ENCODE assay signal across 1 mouse cellular context in genomic region chr6:125152212-125153017, GRCm38 (mm10).
TF ChIP-seq lines count a peak whose summit lies in the region.

No protein-coding gene starts in this region.

TF ChIP-seq in MEL, 35 proteins besides CTCF, POLR2A, EP300 and RAD21 (continued from another document):
- TF ChIP-seq TBP (IDR thresholded peaks at IDR 0.05; ENCODE audit: low read depth, low read length): peak; percentile 76
- TF ChIP-seq CHD1 (IDR thresholded peaks at IDR 0.05; ENCODE audit: low read depth, low read length): 0 out of 2 replicates have a peak, but pooled peaks have one; percentile 71
- no peak; the same call in 1 of the 2 replicates for TF ChIP-seq HCFC1 (IDR thresholded peaks at IDR 0.05; ENCODE audit: low read depth, low read length)
- no peak; the same call in 1 of the 2 replicates for TF ChIP-seq POLR2AphosphoS2 (IDR thresholded peaks at IDR 0.05; ENCODE audit: low read length)
- TF ChIP-seq BHLHE40 (IDR thresholded peaks at IDR 0.05; ENCODE audit: borderline replicate concordance, low read depth, low read length): no peak
- no peak for TF ChIP-seq MAFK (IDR thresholded peaks at IDR 0.05; ENCODE audit: borderline replicate concordance, low read depth, low read length)
- peak; percentile 62; the same call in 1 of the 2 replicates for TF ChIP-seq MAZ (IDR thresholded peaks at IDR 0.05; ENCODE audit: low read depth, low read length)
- TF ChIP-seq SMC3 (IDR thresholded peaks at IDR 0.05; ENCODE audit: low read depth, low read length): no peak
- peak; percentile 46; the same call in 1 of the 2 replicates for TF ChIP-seq USF1 (IDR thresholded peaks at IDR 0.05; ENCODE audit: low read depth, low read length)
- peak; percentile 98 for TF ChIP-seq ETS1 (IDR thresholded peaks at IDR 0.05; ENCODE audit: low read depth, low read length)
- no peak for TF ChIP-seq CHD2 (IDR thresholded peaks at IDR 0.05; ENCODE audit: low read length)
- TF ChIP-seq NRF1 (IDR thresholded peaks at IDR 0.05; ENCODE audit: insufficient read depth, low read depth, low read length, poor library complexity, severe bottlenecking): peak; percentile 83
- peak; percentile 30 for TF ChIP-seq KAT2A (conservative IDR thresholded peaks at IDR 0.05; ENCODE audit: low read depth, low read length)
- TF ChIP-seq ZC3H11A (IDR thresholded peaks at IDR 0.05; ENCODE audit: low read depth, low read length): no peak
- TF ChIP-seq POLR2AphosphoS5 (IDR thresholded peaks at IDR 0.05; ENCODE audit: borderline replicate concordance, low read depth, low read length): no peak
- no peak for TF ChIP-seq USF2 (IDR thresholded peaks at IDR 0.05; ENCODE audit: borderline replicate concordance in 1 of 2, insufficient read depth in 1 of 2, low read depth in 1 of 2, low read length in 2 of 2)
- peak; percentile 33 for TF ChIP-seq RCOR1 (IDR thresholded peaks at IDR 0.05; ENCODE audit: low read depth, low read length)
- no peak for TF ChIP-seq MEF2A (IDR thresholded peaks at IDR 0.05; ENCODE audit: extremely low read depth, insufficient replicate concordance, low read depth, low read length, poor library complexity, severe bottlenecking)
- TF ChIP-seq TCF12 (IDR thresholded peaks at IDR 0.05; ENCODE audit: low read depth, low read length): peak; percentile 85
- 0 out of 2 replicates have a peak, but pooled peaks have one; percentile 47 for TF ChIP-seq ZMIZ1 (IDR thresholded peaks at IDR 0.05; ENCODE audit: low read depth, low read length)
- no peak for TF ChIP-seq ELF1 (IDR thresholded peaks at IDR 0.05; ENCODE audit: low read depth, low read length)
- no peak for TF ChIP-seq ZKSCAN1 (IDR thresholded peaks at IDR 0.05; ENCODE audit: low read depth, low read length)
- TF ChIP-seq ZNF384 (IDR thresholded peaks at IDR 0.05; ENCODE audit: low read depth, low read length): no peak
- TF ChIP-seq UBTF (IDR thresholded peaks at IDR 0.05; ENCODE audit: borderline replicate concordance, insufficient read depth, low read depth, low read length): no peak
- TF ChIP-seq E2F4 (IDR thresholded peaks at IDR 0.05; ENCODE audit: borderline replicate concordance, low read depth, low read length): no peak
- peak; percentile 93 for TF ChIP-seq MYB (IDR thresholded peaks at IDR 0.05; ENCODE audit: low read depth, low read length)
- peak; percentile 97 for TF ChIP-seq MXI1 (IDR thresholded peaks at IDR 0.05; ENCODE audit: low read depth, low read length)
- no peak; the same call in 1 of the 2 replicates for TF ChIP-seq GABPA (IDR thresholded peaks at IDR 0.05; ENCODE audit: low read depth, low read length)
- peak; percentile 83 for TF ChIP-seq GATA1 (IDR thresholded peaks at IDR 0.05; ENCODE audit: low read depth, low read length)
- peak; percentile 97 for TF ChIP-seq MAX (IDR thresholded peaks at IDR 0.05; ENCODE audit: low read length)
- peak; percentile 67 for TF ChIP-seq NELFE (IDR thresholded peaks at IDR 0.05; ENCODE audit: low read depth, low read length)
- peak; percentile 49 for TF ChIP-seq TAL1 (IDR thresholded peaks at IDR 0.05; ENCODE audit: low read length)
